Mouse (Mus musculus) kidney, adult 2 months (tissue): ENCODE data around the gene Rab3a.

Experiments
- CTCF ChIP-seq: fragments of 200-500 bp; conservative IDR thresholded peaks from 2 replicates; pipeline ENCODE4 v1.5.1; 2011; ENCODE audit warnings: low read depth, mild to moderate bottlenecking, control low read depth, low read length, moderate library complexity, mixed read lengths; ENCODE audit not compliant: insufficient read depth, insufficient read length
- POLR2A ChIP-seq: fragments of 200-500 bp; IDR thresholded peaks from one replicate; pipeline ENCODE4 v1.6.1; 2011; ENCODE audit warnings: low read depth, low read length, control low read depth

DNA sequence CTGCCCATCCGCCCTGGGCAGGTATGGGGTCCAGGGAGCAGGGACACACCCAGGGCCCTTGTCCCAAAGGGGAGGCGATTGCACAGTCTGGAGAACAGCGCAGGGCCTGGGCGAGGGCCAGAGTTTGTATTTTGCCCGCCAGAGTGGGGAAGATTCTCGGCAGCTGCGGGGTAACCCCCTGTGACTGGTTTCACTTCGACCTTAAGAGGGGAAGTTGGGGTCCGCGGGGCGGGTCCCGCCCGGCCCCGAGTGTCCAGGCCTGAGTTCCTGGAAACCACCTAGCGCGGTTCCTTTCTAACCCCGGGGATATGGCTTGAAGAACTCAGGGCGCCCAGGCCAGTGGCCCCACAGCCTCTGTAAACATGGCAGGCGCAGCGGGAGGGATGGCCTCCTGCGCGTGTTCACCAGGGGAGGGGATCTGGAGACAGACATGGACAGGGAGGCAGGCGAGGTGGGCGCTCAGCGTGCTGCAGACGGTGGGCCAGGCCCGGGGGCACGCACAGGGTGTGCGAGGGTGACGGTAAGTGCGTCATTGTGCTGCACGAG, 13.8 kb downstream of the Rab3a start:
- TF ChIP-seq POLR2A (no peak), CTCF (no peak)
